Mouse (Mus musculus): Measurements from ENCODE around the gene Foxs1. TPM values are rescaled to one million over a fixed set of nuclear protein-coding genes. Genes with fewer than 3 reads are reported as not detected.

Foxs1 gene
- polyA plus RNA-seq, 1 experiment from 2014 or later = 2.6 TPM

- no peaks in the 10 kb centered on the region for H3K9me3 ChIP-seq (ENCODE audit: control insufficient read depth, low read length)
- no peak overlapping the region for H3K4me2 ChIP-seq
- no peak overlapping the region for H3K4me3 ChIP-seq (ENCODE audit: low read depth, low read length)
- ATAC-seq (ENCODE audit: low FRiP score) (no peak), DNase-seq (ENCODE audit: low spot score, missing footprints) (no peak)
- no peak overlapping the region for H3K9ac ChIP-seq (ENCODE audit: low read length)
- no peaks in the 10 kb centered on the region; the same call in 1 of the 2 replicates for H3K27me3 ChIP-seq (ENCODE audit: control insufficient read depth, insufficient read depth, low read length)
- peaks cover 4% of the 10 kb centered on the region; the same call in 1 of the 2 replicates for H3K4me1 ChIP-seq (ENCODE audit: control insufficient read depth, insufficient read depth, low read length)
- no peaks in the 10 kb centered on the region for H3K36me3 ChIP-seq (ENCODE audit: control insufficient read depth, insufficient read depth, low read length)
- 47% methylated on average over 8 of the region's 8 CpGs for WGBS
- no peak overlapping the region for H3K27ac ChIP-seq (ENCODE audit: low read depth, low read length)
Observed at GRCm38 (mm10) chr2:152924128-152924527, 8.9 kb downstream of the Foxs1 start.

GRCm38 (mm10) chr2:152923621-152924020, 9.4 kb downstream of the Foxs1 start:
- Histone ChIP-seq H3K36me3 (ENCODE audit: control insufficient read depth, insufficient read depth, low read length) (no peaks in the 10 kb centered on the region), H3K27ac (ENCODE audit: low read depth, low read length) (no peak overlapping the region), H3K9me3 (ENCODE audit: control insufficient read depth, low read length) (no peaks in the 10 kb centered on the region), H3K4me1 (ENCODE audit: control insufficient read depth, insufficient read depth, low read length) (peaks cover 4% of the 10 kb centered on the region; the same call in 1 of the 2 replicates), H3K27me3 (ENCODE audit: control insufficient read depth, insufficient read depth, low read length) (no peaks in the 10 kb centered on the region; the same call in 1 of the 2 replicates), H3K9ac (ENCODE audit: low read length) (no peak overlapping the region), H3K4me2 (no peak overlapping the region), H3K4me3 (ENCODE audit: low read depth, low read length) (no peak overlapping the region)
- ATAC-seq (ENCODE audit: low FRiP score) (no peak), DNase-seq (ENCODE audit: low spot score, missing footprints) (no peak)
- WGBS = 70% methylated on average over 3 of the region's 3 CpGs

GRCm38 (mm10) chr2:152922376-152922775, 10.6 kb downstream of the Foxs1 start:
- no peak overlapping the region for H3K4me3 ChIP-seq (ENCODE audit: low read depth, low read length)
- no peak overlapping the region for H3K27ac ChIP-seq (ENCODE audit: low read depth, low read length)
- WGBS = 31% methylated on average over 6 of the region's 7 CpGs
- H3K4me2 ChIP-seq = no peak overlapping the region
- H3K36me3 ChIP-seq (ENCODE audit: control insufficient read depth, insufficient read depth, low read length) = no peaks in the 10 kb centered on the region
- H3K9me3 ChIP-seq (ENCODE audit: control insufficient read depth, low read length) = no peaks in the 10 kb centered on the region
- H3K9ac ChIP-seq (ENCODE audit: low read length) = no peak overlapping the region
- no peaks in the 10 kb centered on the region for H3K27me3 ChIP-seq (ENCODE audit: control insufficient read depth, insufficient read depth, low read length)
- ATAC-seq (ENCODE audit: low FRiP score) (0 out of 2 replicates have a peak, but pooled peaks have one; percentile 24), DNase-seq (ENCODE audit: low spot score, missing footprints) (no peak)
- peaks cover 4% of the 10 kb centered on the region; the same call in 1 of the 2 replicates for H3K4me1 ChIP-seq (ENCODE audit: control insufficient read depth, insufficient read depth, low read length)

GRCm38 (mm10) chr2:152917671-152918070, 15.3 kb downstream of the Foxs1 start:
- peaks cover 2% of the 10 kb centered on the region for H3K4me1 ChIP-seq (ENCODE audit: control insufficient read depth, insufficient read depth, low read length)
- H3K27me3 ChIP-seq (ENCODE audit: control insufficient read depth, insufficient read depth, low read length) = peaks cover 4% of the 10 kb centered on the region; the same call in 1 of the 2 replicates
- H3K27ac ChIP-seq (ENCODE audit: low read depth, low read length) = no peak overlapping the region
- H3K9me3 ChIP-seq (ENCODE audit: control insufficient read depth, low read length) = no peaks in the 10 kb centered on the region
- H3K4me2 ChIP-seq = no peak overlapping the region
- DNase-seq (ENCODE audit: low spot score, missing footprints) (no peak), ATAC-seq (ENCODE audit: low FRiP score) (no peak)
- H3K36me3 ChIP-seq (ENCODE audit: control insufficient read depth, insufficient read depth, low read length) = no peaks in the 10 kb centered on the region
- H3K9ac ChIP-seq (ENCODE audit: low read length) = no peak overlapping the region
- H3K4me3 ChIP-seq (ENCODE audit: low read depth, low read length) = no peak overlapping the region
- WGBS = 62% methylated on average over 9 of the region's 9 CpGs

GRCm38 (mm10) chr2:152916111-152916510, 16.9 kb downstream of the Foxs1 start:
- H3K9me3 ChIP-seq (ENCODE audit: control insufficient read depth, low read length) = no peaks in the 10 kb centered on the region
- 69% methylated on average over 5 of the region's 5 CpGs for WGBS
- no peak for ATAC-seq (ENCODE audit: low FRiP score)
- no peak for DNase-seq (ENCODE audit: low spot score, missing footprints)
- H3K27ac ChIP-seq (ENCODE audit: low read depth, low read length) = no peak overlapping the region
- H3K4me3 ChIP-seq (ENCODE audit: low read depth, low read length) = no peak overlapping the region
- peaks cover 7% of the 10 kb centered on the region; the same call in 1 of the 2 replicates for H3K27me3 ChIP-seq (ENCODE audit: control insufficient read depth, insufficient read depth, low read length)
- H3K36me3 ChIP-seq (ENCODE audit: control insufficient read depth, insufficient read depth, low read length) = no peaks in the 10 kb centered on the region
- H3K4me2 ChIP-seq = no peak overlapping the region
- no peak overlapping the region for H3K9ac ChIP-seq (ENCODE audit: low read length)
- H3K4me1 ChIP-seq (ENCODE audit: control insufficient read depth, insufficient read depth, low read length) = peaks cover 2% of the 10 kb centered on the region; the same call in 1 of the 2 replicates

GRCm38 (mm10) chr2:152915453-152915852, 17.6 kb downstream of the Foxs1 start:
- no peak overlapping the region for H3K27ac ChIP-seq (ENCODE audit: low read depth, low read length)
- H3K4me2 ChIP-seq = no peak overlapping the region
- H3K9ac ChIP-seq (ENCODE audit: low read length) = no peak overlapping the region
- no peak overlapping the region for H3K4me3 ChIP-seq (ENCODE audit: low read depth, low read length)
- peaks cover 2% of the 10 kb centered on the region; the same call in 1 of the 2 replicates for H3K4me1 ChIP-seq (ENCODE audit: control insufficient read depth, insufficient read depth, low read length)
- DNase-seq (ENCODE audit: low spot score, missing footprints) (no peak), ATAC-seq (ENCODE audit: low FRiP score) (no peak)
- H3K9me3 ChIP-seq (ENCODE audit: control insufficient read depth, low read length) = no peaks in the 10 kb centered on the region
- no peaks in the 10 kb centered on the region for H3K36me3 ChIP-seq (ENCODE audit: control insufficient read depth, insufficient read depth, low read length)
- 82% methylated on average over 4 of the region's 4 CpGs for WGBS
- H3K27me3 ChIP-seq (ENCODE audit: control insufficient read depth, insufficient read depth, low read length) = peaks cover 7% of the 10 kb centered on the region; the same call in 1 of the 2 replicates

GRCm38 (mm10) chr2:152914310-152915120, 18.5 kb downstream of the Foxs1 start:
- H3K27ac ChIP-seq (ENCODE audit: low read depth, low read length) = no peak overlapping the region
- DNase-seq (ENCODE audit: low spot score, missing footprints) (peak; percentile 97), ATAC-seq (ENCODE audit: low FRiP score) (peak; percentile 73)
- H3K9me3 ChIP-seq (ENCODE audit: control insufficient read depth, low read length) = no peaks in the 10 kb centered on the region
- H3K27me3 ChIP-seq (ENCODE audit: control insufficient read depth, insufficient read depth, low read length) = peaks cover 7% of the 10 kb centered on the region; the same call in 1 of the 2 replicates
- 4% methylated on average over 18 of the region's 18 CpGs for WGBS
- H3K4me2 ChIP-seq = peak overlapping the region; percentile 33
- H3K9ac ChIP-seq (ENCODE audit: low read length) = no peak overlapping the region
- peaks cover 2% of the 10 kb centered on the region; the same call in 1 of the 2 replicates for H3K4me1 ChIP-seq (ENCODE audit: control insufficient read depth, insufficient read depth, low read length)
- H3K4me3 ChIP-seq (ENCODE audit: low read depth, low read length) = no peak overlapping the region
- no peaks in the 10 kb centered on the region for H3K36me3 ChIP-seq (ENCODE audit: control insufficient read depth, insufficient read depth, low read length)

GRCm38 (mm10) chr2:152913471-152913870, 19.5 kb downstream of the Foxs1 start:
- Histone ChIP-seq H3K4me3 (ENCODE audit: low read depth, low read length) (no peak overlapping the region), H3K9me3 (ENCODE audit: control insufficient read depth, low read length) (no peaks in the 10 kb centered on the region), H3K4me2 (no peak overlapping the region), H3K9ac (ENCODE audit: low read length) (no peak overlapping the region), H3K36me3 (ENCODE audit: control insufficient read depth, insufficient read depth, low read length) (no peaks in the 10 kb centered on the region), H3K27ac (ENCODE audit: low read depth, low read length) (no peak overlapping the region), H3K4me1 (ENCODE audit: control insufficient read depth, insufficient read depth, low read length) (peaks cover 2% of the 10 kb centered on the region; the same call in 1 of the 2 replicates), H3K27me3 (ENCODE audit: control insufficient read depth, insufficient read depth, low read length) (peaks cover 7% of the 10 kb centered on the region; the same call in 1 of the 2 replicates)
- 38% methylated on average over 7 of the region's 7 CpGs for WGBS
- DNase-seq (ENCODE audit: low spot score, missing footprints) (no peak), ATAC-seq (ENCODE audit: low FRiP score) (no peak)

GRCm38 (mm10) chr2:152911432-152911831, 21.6 kb downstream of the Foxs1 start:
- WGBS = 38% methylated on average over 6 of the region's 6 CpGs
- H3K4me3 ChIP-seq (ENCODE audit: low read depth, low read length) = no peak overlapping the region
- no peaks in the 10 kb centered on the region for H3K36me3 ChIP-seq (ENCODE audit: control insufficient read depth, insufficient read depth, low read length)
- DNase-seq (ENCODE audit: low spot score, missing footprints) (no peak), ATAC-seq (ENCODE audit: low FRiP score) (no peak)
- peaks cover 7% of the 10 kb centered on the region; the same call in 1 of the 2 replicates for H3K27me3 ChIP-seq (ENCODE audit: control insufficient read depth, insufficient read depth, low read length)
- H3K4me1 ChIP-seq (ENCODE audit: control insufficient read depth, insufficient read depth, low read length) = peaks cover 6% of the 10 kb centered on the region; the same call in 1 of the 2 replicates
- H3K9me3 ChIP-seq (ENCODE audit: control insufficient read depth, low read length) = no peaks in the 10 kb centered on the region
- H3K27ac ChIP-seq (ENCODE audit: low read depth, low read length) = no peak overlapping the region
- H3K9ac ChIP-seq (ENCODE audit: low read length) = no peak overlapping the region
- no peak overlapping the region for H3K4me2 ChIP-seq
